Mouse (Mus musculus) ES-Bruce4 (cell line): ENCODE data around the gene Snx10. TPM values are rescaled to one million over a fixed set of nuclear protein-coding genes. Genes with fewer than 3 reads are reported as not detected.

Experiments
- H3K27ac ChIP-seq: 2 replicates; pipeline ENCODE4 v1.5.1; 2012; ENCODE audit warnings: low read length, inconsistent platforms; ENCODE audit not compliant: insufficient read depth
- H3K27me3 ChIP-seq: 2 replicates; pipeline ENCODE4 v1.6.1; 2012; ENCODE audit warnings: mild to moderate bottlenecking, low read length, inconsistent platforms; ENCODE audit not compliant: control insufficient read depth, poor library complexity, insufficient read depth, severe bottlenecking
- H3K36me3 ChIP-seq: 2 replicates; pipeline ENCODE4 v1.6.1; 2012; ENCODE audit warnings: inconsistent platforms, mild to moderate bottlenecking, low read length, moderate library complexity; ENCODE audit not compliant: control insufficient read depth, poor library complexity, insufficient read depth, severe bottlenecking
- H3K4me1 ChIP-seq: one replicate; pipeline ENCODE4 v1.8.1; 2011; ENCODE audit warnings: low read length; ENCODE audit not compliant: control insufficient read depth, insufficient read depth
- H3K4me3 ChIP-seq: 2 replicates; pipeline ENCODE4 v1.5.1; 2011; ENCODE audit warnings: low read depth, mild to moderate bottlenecking, low read length
- H3K9ac ChIP-seq: 2 replicates; pipeline ENCODE4 v1.6.1; 2012; ENCODE audit warnings: low read depth, mild to moderate bottlenecking, inconsistent platforms; ENCODE audit not compliant: poor library complexity, severe bottlenecking
- H3K9me3 ChIP-seq: replicated peaks from 2 replicates; pipeline ENCODE4 v1.6.1; 2012; ENCODE audit warnings: mild to moderate bottlenecking, low read length, inconsistent platforms; ENCODE audit not compliant: control insufficient read depth, poor library complexity, insufficient read depth, severe bottlenecking
- CTCF ChIP-seq: IDR thresholded peaks from one replicate; pipeline ENCODE4 v1.8.1; 2011; ENCODE audit warnings: low read depth, low read length
- EP300 ChIP-seq: IDR thresholded peaks from 2 replicates; pipeline ENCODE4 v1.6.1; 2011; ENCODE audit warnings: low read depth, low read length; ENCODE audit not compliant: insufficient read depth
- POLR2A ChIP-seq: IDR thresholded peaks from one replicate; pipeline ENCODE4 v1.8.1; 2011; ENCODE audit warnings: low read length; ENCODE audit not compliant: insufficient read depth
- polyA plus RNA-seq: library from polyadenylated mRNA; stranded (reverse); fragments of >200 nt; gene quantifications from 2 replicates; pipeline ENCODE4 v1.2.4, GENCODE M21; 2011; ENCODE audit warnings: low read depth; ENCODE audit not compliant: missing spikeins, insufficient read depth, insufficient read length

Snx10 gene
- polyA plus RNA-seq, 1 experiment, result 87.2 TPM

DNA sequence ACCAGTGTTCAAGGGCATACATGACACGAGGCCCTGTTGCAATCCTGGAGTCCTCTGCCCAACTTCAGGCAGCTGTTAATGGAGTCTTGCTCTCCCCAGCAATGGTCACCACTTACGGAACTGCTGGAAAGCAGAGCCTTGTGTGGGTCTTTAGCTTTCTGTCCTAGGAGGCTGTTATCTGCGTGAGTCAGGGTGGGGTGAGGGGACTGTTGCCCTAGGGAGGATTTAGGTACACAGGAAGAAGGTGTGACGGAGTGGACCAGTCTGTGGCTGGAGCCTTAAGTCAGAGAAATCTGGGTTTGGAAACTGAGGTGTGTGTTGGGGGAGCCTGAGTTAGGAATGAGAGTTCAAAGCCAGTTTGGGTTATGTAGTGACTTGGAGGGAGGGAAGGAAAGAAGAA is 49.4 kb downstream of the Snx10 start:
- TF ChIP-seq CTCF (no peak), POLR2A (no peak), EP300 (no peak)

GRCm38 (mm10) chr6:51574132-51574531 is 50.4 kb downstream of the Snx10 start:
- H3K27ac ChIP-seq, result no peak overlapping the region
- H3K36me3 ChIP-seq, result no peaks in the 10 kb centered on the region
- no peak overlapping the region for H3K4me3 ChIP-seq
- TF ChIP-seq CTCF (no peak), EP300 (no peak), POLR2A (no peak)
- H3K4me1 ChIP-seq, result peaks cover 2% of the 10 kb centered on the region
- H3K9me3 ChIP-seq, result no peaks in the 10 kb centered on the region
- H3K9ac ChIP-seq, result no peak overlapping the region
- no peaks in the 10 kb centered on the region for H3K27me3 ChIP-seq

More for the DNA sequence above, 49.4 kb downstream of the Snx10 start:
- Histone ChIP-seq H3K9me3 (no peaks in the 10 kb centered on the region), H3K36me3 (no peaks in the 10 kb centered on the region), H3K27ac (no peak overlapping the region), H3K4me1 (peaks cover 2% of the 10 kb centered on the region), H3K4me3 (no peak overlapping the region), H3K9ac (no peak overlapping the region), H3K27me3 (no peaks in the 10 kb centered on the region)

GRCm38 (mm10) chr6:51578415-51578814 is 54.7 kb downstream of the Snx10 start:
- TF ChIP-seq CTCF (no peak), POLR2A (no peak), EP300 (no peak)
- peaks cover 10% of the 10 kb centered on the region for H3K36me3 ChIP-seq
- H3K27ac ChIP-seq, result no peak overlapping the region
- no peaks in the 10 kb centered on the region for H3K9me3 ChIP-seq
- no peak overlapping the region for H3K9ac ChIP-seq
- no peaks in the 10 kb centered on the region for H3K27me3 ChIP-seq
- peaks cover 2% of the 10 kb centered on the region for H3K4me1 ChIP-seq
- no peak overlapping the region for H3K4me3 ChIP-seq

DNA sequence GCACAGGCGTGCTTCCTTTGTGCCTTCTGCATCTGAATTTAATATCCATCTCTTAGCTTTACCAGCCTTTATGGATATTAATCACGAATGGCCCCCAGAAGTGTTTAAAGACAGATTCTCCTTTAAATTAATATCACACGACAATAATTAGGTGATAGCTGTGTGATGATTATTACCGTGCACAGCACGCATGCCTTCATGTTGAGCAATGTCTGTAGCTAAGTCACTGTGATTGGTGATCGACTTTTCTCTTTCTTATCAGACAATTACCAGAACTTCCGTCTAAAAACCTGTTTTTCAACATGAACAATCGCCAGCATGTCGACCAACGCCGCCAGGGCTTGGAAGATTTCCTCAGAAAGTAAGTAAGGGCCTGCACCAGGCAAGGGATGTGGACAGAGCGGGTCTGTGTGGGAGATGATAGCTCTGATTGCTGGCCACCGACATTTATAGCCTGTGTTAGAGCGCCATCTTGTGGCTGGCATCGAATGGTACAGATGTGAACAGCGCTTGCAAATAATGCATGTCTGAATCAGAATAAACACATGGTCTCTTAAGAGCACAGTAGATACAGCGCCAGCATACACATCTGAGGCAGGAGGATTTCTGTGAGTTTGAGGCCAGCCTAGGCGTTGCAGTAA is 56.5 kb downstream of the Snx10 start:
- H3K27me3 ChIP-seq, result no peaks in the 10 kb centered on the region
- no peak for TF ChIP-seq POLR2A
- peak; percentile 81 for TF ChIP-seq CTCF
- peaks cover 2% of the 10 kb centered on the region for H3K4me1 ChIP-seq
- no peak overlapping the region for H3K27ac ChIP-seq
- peaks cover 12% of the 10 kb centered on the region for H3K36me3 ChIP-seq
- H3K9ac ChIP-seq, result no peak overlapping the region
- H3K9me3 ChIP-seq, result no peaks in the 10 kb centered on the region
- H3K4me3 ChIP-seq, result no peak overlapping the region

DNA sequence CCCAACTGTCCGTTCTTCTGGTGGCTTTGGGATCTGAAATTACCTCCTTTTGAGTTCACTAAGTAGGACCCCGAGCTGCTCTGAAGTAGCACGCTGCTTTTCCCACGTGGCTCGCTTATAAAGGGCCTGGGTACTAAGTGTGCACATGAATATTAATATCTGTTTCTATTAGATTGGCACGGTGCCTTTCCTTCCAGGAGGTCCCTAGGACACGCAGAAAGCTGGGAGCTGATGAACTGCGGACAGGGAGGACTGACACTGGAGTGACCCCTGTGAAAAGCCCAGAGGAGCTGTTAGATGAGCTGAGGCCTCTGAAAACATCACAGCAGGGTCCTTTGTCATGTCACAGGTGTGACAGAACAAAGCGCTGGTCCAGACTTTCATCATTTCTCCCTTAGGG is 57.7 kb downstream of the Snx10 start:
- Histone ChIP-seq H3K9me3 (no peaks in the 10 kb centered on the region), H3K36me3 (peaks cover 12% of the 10 kb centered on the region), H3K4me1 (no peaks in the 10 kb centered on the region), H3K27me3 (no peaks in the 10 kb centered on the region), H3K27ac (no peak overlapping the region), H3K9ac (no peak overlapping the region), H3K4me3 (no peak overlapping the region)
- TF ChIP-seq CTCF (no peak), POLR2A (no peak), EP300 (no peak)

DNA sequence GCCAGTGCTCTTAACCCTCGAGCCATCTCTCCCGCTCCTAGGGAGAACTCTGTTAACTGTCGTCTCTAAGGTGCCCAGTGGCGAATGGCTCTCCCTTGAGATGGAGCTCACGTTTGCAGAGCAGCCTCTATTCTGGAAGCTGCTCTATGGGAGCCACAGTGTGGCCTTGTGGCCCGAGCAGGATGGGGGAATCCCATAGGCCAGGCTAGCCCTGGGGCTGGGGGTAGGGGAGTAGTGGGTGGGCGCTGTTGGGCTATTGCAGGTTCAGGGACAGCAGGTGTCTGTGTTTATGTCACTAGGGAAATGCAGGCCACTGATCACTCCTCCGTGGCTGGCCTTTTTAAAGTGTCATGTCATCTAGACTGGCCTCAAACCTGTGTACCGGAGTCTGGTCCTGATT is 58.4 kb downstream of the Snx10 start:
- H3K27me3 ChIP-seq, result no peaks in the 10 kb centered on the region
- H3K4me3 ChIP-seq, result no peak overlapping the region
- no peak overlapping the region for H3K27ac ChIP-seq
- no peak overlapping the region for H3K9ac ChIP-seq
- peaks cover 12% of the 10 kb centered on the region for H3K36me3 ChIP-seq
- H3K4me1 ChIP-seq, result no peaks in the 10 kb centered on the region
- no peaks in the 10 kb centered on the region for H3K9me3 ChIP-seq
- TF ChIP-seq EP300 (no peak), CTCF (no peak), POLR2A (no peak)
